Mouse (Mus musculus) bone marrow macrophage, adult 2 months (primary cell): Measurements from ENCODE around the gene Herc2.

Experiments
- CTCF ChIP-seq: IDR thresholded peaks from 2 replicates; pipeline ENCODE4 v1.5.1; 2012; ENCODE audit warnings: low read depth, mild to moderate bottlenecking, low read length, moderate library complexity
- POLR2A ChIP-seq: IDR thresholded peaks from 2 replicates; pipeline ENCODE4 v1.6.1; 2012; ENCODE audit warnings: mild to moderate bottlenecking, low read depth, low read length, borderline replicate concordance

GRCm38 (mm10) chr7:56019930-56020253 lies 30.1 kb upstream of the Herc2 start, which contains the start of gene Nipa1:
- TF ChIP-seq POLR2A, result no peak
- no peak for TF ChIP-seq CTCF
